Mouse (Mus musculus) heart, embryonic 10.5 days (tissue): Measurements from ENCODE around the gene Grhpr. TPM values are rescaled to one million over a fixed set of nuclear protein-coding genes. Genes with fewer than 3 reads are reported as not detected.
"Not testable (repeated sequence)": the region's sequence is repeated elsewhere in the genome, so short reads cannot be mapped to it uniquely, and the experiment has no call there.

Experiments
- DNase-seq: peaks from one replicate; pipeline ENCODE4 v3.0.0-alpha.2; 2017; ENCODE audit warnings: low spot score
- H3K27ac ChIP-seq: fragments of 300-500 bp; sonication (generic); 2 replicates; pipeline ENCODE4 v1.5.1; 2016; ENCODE audit warnings: mild to moderate bottlenecking
- H3K27me3 ChIP-seq: fragments of 300-500 bp; sonication (generic); 2 replicates; pipeline ENCODE4 v1.6.1; 2016; ENCODE audit warnings: mild to moderate bottlenecking; ENCODE audit not compliant: poor library complexity, insufficient read depth, severe bottlenecking
- H3K36me3 ChIP-seq: fragments of 300-500 bp; sonication (generic); 2 replicates; pipeline ENCODE4 v1.6.1; 2016; ENCODE audit warnings: mild to moderate bottlenecking, moderate library complexity
- H3K4me1 ChIP-seq: fragments of 300-500 bp; sonication (generic); 2 replicates; pipeline ENCODE4 v1.6.1; 2016; ENCODE audit warnings: mild to moderate bottlenecking
- H3K4me3 ChIP-seq: fragments of 300-500 bp; sonication (generic); 2 replicates; pipeline ENCODE4 v1.5.1; 2016; ENCODE audit warnings: mild to moderate bottlenecking, moderate library complexity
- H3K9me3 ChIP-seq: fragments of 300-500 bp; sonication (generic); 2 replicates; pipeline ENCODE4 v1.6.1; 2016; ENCODE audit warnings: mild to moderate bottlenecking, moderate library complexity
- WGBS: fragments of 180-500 bp; shearing (Covaris S2); methylation state at CpG from one replicate; pipeline ENCODE4 v1.1.7; 2016; 5-methylcytosine and 5-hydroxymethylcytosine counted together
- polyA plus RNA-seq: library from polyadenylated mRNA; unstranded; fragments of >200 nt; fragmentation: Nextera tagmentation; extraction: Ambion mirVana; gene quantifications from 2 replicates; pipeline ENCODE4 v1.2.1, GENCODE M21; 2016

The Grhpr gene
- polyA plus RNA-seq, 1 experiment from 2014 or later = 108 TPM

DNA sequence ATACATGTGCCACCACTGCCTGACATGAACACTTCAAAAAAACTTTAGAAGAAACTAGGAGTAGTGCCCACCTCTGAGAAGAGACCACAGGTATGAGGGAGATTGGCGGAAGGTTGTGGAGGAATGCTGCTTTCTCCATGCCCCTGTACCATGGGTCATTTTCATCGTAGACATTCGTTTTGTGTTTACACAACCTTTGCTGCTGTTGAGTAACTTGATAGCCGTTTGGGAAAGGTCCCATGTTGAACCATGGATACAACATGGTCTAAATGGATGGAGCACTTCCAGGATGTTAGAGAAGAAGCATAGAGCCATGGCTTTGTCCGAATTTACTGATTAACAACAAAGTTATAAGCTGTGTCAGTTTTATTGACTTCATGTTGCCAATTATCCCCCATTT lies 3.0 kb upstream of the Grhpr start:
- 78% methylated on average over 5 of the region's 5 CpGs for WGBS
- H3K27me3 ChIP-seq = no peaks in the 10 kb centered on the region
- no peak for DNase-seq
- no peak overlapping the region for H3K4me3 ChIP-seq
- H3K36me3 ChIP-seq = no peaks in the 10 kb centered on the region
- H3K9me3 ChIP-seq = no peaks in the 10 kb centered on the region
- H3K4me1 ChIP-seq = peaks cover 31% of the 10 kb centered on the region
- no peak overlapping the region for H3K27ac ChIP-seq

DNA sequence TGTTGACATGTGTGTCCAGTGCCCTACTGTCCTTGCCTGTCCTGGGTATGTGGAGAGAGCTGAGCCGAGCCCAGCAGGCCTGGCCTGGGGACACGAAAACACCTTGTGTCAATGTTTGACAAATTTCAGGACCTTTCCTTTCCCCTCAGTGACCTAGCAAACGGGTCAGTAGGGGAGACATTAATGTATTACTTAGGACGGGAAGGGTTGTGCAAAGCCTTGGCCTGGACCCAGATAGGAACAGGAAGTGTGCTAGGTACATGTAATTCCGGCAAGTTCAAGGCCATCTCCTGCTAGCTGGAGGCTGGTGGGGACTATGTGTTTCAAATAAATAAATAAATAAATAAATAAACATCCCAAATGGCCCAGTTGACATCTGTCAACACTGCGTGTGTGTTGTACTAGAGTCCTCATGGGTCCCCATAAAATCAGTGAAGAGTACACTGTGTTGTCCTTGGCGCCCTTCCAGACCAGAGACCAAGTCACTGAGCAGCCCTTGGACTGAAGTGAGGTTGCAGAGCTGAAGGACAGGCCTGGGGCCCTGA lies 1.3 kb upstream of the Grhpr start:
- Histone ChIP-seq H3K27me3 (no peaks in the 10 kb centered on the region), H3K4me1 (peaks cover 33% of the 10 kb centered on the region), H3K27ac (no peak overlapping the region), H3K36me3 (peaks cover 8% of the 10 kb centered on the region), H3K4me3 (no peak overlapping the region), H3K9me3 (no peaks in the 10 kb centered on the region)
- no peak for DNase-seq
- 83% methylated on average over 7 of the region's 7 CpGs for WGBS

DNA sequence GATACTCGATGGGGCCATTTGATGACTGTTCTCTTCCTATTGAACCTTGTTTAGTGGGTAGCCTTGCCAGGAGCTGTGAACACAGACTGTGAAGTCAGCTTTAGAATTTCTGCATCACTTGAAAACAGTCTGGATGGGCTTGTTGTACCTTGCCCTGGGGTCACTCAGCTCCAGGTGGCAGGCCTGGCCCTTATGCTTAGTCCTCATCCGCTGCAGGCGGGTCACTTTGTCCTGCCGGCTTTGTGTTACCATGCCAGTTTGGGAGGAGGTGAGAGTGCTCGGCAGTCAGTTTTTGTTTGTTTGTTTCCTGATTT lies 736 bp downstream of the Grhpr start:
- WGBS = 33% methylated on average over 5 of the region's 5 CpGs
- peaks cover 29% of the 10 kb centered on the region for H3K36me3 ChIP-seq
- peaks cover 37% of the 10 kb centered on the region for H3K4me1 ChIP-seq
- H3K4me3 ChIP-seq = peak overlapping the region; percentile 88
- no peak for DNase-seq
- H3K27me3 ChIP-seq = no peaks in the 10 kb centered on the region
- peak overlapping the region; percentile 94 for H3K27ac ChIP-seq
- H3K9me3 ChIP-seq = no peaks in the 10 kb centered on the region

DNA sequence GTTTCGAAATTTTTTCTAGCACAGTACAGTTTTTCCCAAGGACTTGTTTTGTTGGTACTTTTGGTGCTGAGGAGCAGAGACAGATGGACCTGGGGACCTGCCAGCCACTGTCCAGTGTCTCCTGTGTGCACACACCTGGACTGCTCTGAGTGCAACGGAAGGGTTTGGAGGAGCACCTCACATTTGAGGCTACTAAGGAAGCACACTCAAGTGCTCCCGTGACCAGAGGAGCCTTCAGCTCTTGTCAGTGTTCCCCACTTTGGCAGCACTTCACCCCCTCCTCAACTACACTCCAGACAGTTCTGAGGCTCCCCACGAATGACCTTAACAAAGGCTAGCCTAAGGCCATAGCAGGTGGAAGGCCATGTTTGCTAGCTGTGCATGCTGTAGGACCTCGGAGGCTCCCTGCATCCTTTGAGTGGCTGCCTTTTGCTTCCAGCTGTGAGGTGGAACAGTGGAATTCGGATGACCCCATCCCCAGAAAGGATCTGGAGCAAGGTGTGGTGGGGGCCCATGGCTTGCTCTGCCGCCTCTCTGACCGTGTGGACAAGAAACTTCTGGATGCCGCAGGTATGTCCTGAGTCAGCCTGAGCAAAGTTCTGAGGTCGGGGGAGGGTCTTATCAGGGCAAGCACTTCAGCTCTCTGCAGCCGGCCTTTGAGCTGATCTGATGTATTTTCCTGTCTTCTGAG lies 1.4 kb downstream of the Grhpr start:
- Histone ChIP-seq H3K27me3 (no peaks in the 10 kb centered on the region), H3K4me1 (peaks cover 37% of the 10 kb centered on the region), H3K27ac (peak overlapping the region; percentile 17), H3K36me3 (peaks cover 35% of the 10 kb centered on the region), H3K4me3 (peak overlapping the region; percentile 88), H3K9me3 (no peaks in the 10 kb centered on the region)
- 49% methylated on average over 11 of the region's 11 CpGs for WGBS
- DNase-seq = no peak

DNA sequence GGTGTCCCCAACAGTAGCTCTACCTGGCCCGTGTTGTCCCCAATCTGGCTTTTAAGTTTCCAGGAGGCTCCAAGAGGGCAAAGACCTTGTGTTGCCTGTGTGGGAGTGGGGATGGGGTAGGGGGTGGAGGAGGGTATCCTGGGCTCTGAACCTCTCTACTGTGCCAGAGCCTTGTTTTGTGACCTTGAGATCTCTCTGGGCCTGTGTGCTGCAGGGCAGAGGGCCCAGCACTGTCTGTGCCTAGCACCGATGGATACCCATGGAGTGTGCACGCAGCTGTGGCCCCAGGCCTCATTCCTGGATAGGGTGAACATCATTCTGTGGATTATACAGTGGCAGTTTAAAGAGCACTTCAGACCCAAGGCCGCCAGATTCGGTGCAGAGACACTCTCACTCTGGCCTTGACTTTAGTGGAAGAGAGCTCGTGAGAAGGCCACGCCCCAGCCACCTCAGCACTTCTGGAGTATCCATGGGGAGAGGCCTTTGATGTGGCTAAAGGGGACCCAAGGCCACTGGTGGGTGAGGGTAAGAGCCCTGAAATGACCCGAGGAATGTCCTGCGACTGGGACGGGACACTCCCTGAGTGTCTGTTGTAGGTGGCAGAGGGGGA lies 2.0 kb downstream of the Grhpr start:
- H3K4me3 ChIP-seq = peak overlapping the region; percentile 88
- H3K27ac ChIP-seq = peak overlapping the region; percentile 17

DNA sequence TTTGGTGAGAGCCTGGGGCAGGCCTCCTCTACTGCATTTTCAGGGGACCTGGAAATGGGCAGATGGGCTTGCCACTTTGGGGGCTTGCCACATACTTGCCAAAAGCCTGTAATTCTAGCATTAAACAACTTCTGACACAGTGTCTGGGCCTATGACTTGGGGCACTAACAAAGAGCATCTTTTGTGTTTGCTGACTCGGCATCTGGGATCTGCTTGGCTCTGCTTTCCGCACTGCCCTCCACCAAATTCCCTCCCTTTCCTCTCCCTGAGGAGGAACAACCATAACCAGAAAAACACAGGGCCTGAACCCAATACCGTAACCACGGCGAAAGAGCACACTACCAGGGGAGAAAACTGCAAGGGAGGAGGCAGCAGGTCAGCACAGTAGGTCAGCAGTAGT lies 9.4 kb downstream of the Grhpr start:
- no peaks in the 10 kb centered on the region for H3K27me3 ChIP-seq
- no peak overlapping the region for H3K27ac ChIP-seq
- DNase-seq = no peak
- H3K9me3 ChIP-seq = no peaks in the 10 kb centered on the region
- 0 out of 2 replicates have a peak, but pooled peaks cover 2% of the 10 kb centered on the region for H3K4me1 ChIP-seq
- H3K4me3 ChIP-seq = no peak overlapping the region
- WGBS = 83% methylated on average over 5 of the region's 5 CpGs
- H3K36me3 ChIP-seq = peaks cover 84% of the 10 kb centered on the region

More for the DNA sequence above, 2.0 kb downstream of the Grhpr start:
- Histone ChIP-seq H3K27me3 (no peaks in the 10 kb centered on the region), H3K4me1 (peaks cover 37% of the 10 kb centered on the region), H3K36me3 (peaks cover 40% of the 10 kb centered on the region), H3K9me3 (no peaks in the 10 kb centered on the region)
- DNase-seq = no peak
- WGBS = 67% methylated on average over 10 of the region's 10 CpGs

DNA sequence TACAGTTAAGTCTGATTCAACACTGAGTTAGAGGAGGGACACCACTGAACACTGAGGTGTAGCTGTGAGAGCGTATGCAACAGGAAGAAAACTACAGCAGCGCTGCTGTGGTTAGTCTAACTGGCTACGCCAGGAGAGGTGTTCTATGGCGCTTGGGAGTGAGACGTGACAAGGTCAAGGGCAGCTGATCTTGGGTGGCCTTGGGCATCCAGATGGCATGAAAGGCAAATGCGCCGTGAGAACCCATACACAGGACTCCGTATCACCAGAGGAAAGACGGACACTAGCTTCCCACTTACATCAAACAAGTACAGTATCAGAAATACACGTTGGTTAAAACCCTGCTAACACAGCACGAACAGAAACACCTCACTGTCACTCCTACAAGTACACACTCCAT lies 11.1 kb downstream of the Grhpr start:
- H3K9me3 ChIP-seq, H3K4me1 ChIP-seq, H3K27me3 ChIP-seq, DNase-seq, H3K27ac ChIP-seq, H3K4me3 ChIP-seq: not testable (repeated sequence)
- peaks cover 66% of the 10 kb centered on the region for H3K36me3 ChIP-seq
- WGBS = 93% methylated on average over 11 of the region's 11 CpGs

DNA sequence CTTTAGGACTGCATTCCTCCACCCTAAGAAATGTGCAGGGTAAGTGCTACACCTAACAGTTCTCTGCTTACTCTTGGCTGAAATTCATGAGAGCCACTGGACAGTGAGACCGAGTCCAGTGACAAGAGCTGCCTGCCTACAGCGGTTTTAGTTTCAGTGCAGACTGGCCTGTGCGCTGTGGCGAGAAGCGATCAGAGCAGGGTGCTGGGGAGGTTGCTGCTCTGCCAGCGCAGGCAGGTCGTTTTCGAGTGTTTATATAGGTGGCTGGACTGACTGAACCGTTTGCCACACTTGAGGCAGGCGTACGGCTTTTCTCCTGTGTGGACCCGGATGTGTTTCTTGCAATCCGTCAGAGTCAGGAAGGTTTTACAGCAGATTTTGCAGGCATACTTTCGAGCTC lies 12.0 kb downstream of the Grhpr start:
- H3K4me3 ChIP-seq, DNase-seq, H3K27me3 ChIP-seq, H3K27ac ChIP-seq, H3K4me1 ChIP-seq, H3K9me3 ChIP-seq: not testable (repeated sequence)
- 87% methylated on average over 14 of the region's 14 CpGs for WGBS
- H3K36me3 ChIP-seq = peaks cover 59% of the 10 kb centered on the region

DNA sequence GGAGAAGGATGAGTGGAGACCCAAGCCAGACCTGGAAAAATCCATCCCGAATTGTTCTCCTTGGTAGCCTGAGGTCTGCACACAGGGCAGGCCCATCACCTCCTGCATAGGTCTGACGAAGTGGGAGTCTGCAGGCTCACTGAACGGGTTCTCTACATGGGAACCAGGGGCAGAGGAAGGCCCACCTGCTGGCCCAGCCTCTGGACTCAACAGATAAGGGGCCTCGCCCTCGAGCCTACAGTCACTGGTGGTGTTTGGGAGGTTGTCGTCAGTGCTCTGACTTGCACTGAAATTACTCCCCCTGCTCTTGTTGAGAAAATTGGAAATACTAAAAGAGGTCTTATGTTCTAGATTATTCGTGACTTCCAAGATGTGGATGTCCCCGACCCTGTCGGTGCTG lies 12.7 kb downstream of the Grhpr start:
- DNase-seq = peak; percentile 93
- H3K4me3 ChIP-seq = no peak overlapping the region
- H3K9me3 ChIP-seq = no peaks in the 10 kb centered on the region
- 0 out of 2 replicates have a peak, but pooled peaks cover 5% of the 10 kb centered on the region for H3K4me1 ChIP-seq
- 0 out of 2 replicates have a peak overlapping the region, but pooled peaks have one; percentile 39 for H3K27ac ChIP-seq
- H3K27me3 ChIP-seq = no peaks in the 10 kb centered on the region
- 81% methylated on average over 9 of the region's 9 CpGs for WGBS
- peaks cover 52% of the 10 kb centered on the region for H3K36me3 ChIP-seq

DNA sequence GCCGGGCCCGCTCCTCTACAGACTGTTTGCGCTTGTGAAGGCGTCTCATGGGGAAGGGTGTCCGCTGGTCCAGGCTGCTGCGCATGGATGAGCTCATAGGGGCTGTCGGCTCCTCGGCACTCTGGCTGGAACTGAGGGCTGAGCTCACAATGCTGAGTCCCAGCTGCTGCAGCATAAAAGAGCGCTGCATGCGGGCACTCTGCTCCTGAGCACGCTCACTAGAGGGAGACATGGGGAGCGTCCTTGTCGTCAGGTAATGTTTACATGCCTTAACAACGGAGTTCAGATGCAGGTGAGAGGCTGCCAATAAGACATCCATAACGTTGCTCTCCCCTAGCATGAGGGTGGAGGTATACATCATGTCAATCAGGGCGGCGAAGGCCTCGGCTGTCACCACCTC lies 13.6 kb downstream of the Grhpr start:
- DNase-seq = no peak
- H3K27ac ChIP-seq = peak overlapping the region; percentile 23; the same call in 1 of the 2 replicates
- 0 out of 2 replicates have a peak, but pooled peaks cover 3% of the 10 kb centered on the region for H3K4me1 ChIP-seq
- no peak overlapping the region for H3K4me3 ChIP-seq
- H3K36me3 ChIP-seq = peaks cover 43% of the 10 kb centered on the region
- no peaks in the 10 kb centered on the region for H3K27me3 ChIP-seq
- H3K9me3 ChIP-seq = no peaks in the 10 kb centered on the region
- WGBS = 80% methylated on average over 18 of the region's 18 CpGs

DNA sequence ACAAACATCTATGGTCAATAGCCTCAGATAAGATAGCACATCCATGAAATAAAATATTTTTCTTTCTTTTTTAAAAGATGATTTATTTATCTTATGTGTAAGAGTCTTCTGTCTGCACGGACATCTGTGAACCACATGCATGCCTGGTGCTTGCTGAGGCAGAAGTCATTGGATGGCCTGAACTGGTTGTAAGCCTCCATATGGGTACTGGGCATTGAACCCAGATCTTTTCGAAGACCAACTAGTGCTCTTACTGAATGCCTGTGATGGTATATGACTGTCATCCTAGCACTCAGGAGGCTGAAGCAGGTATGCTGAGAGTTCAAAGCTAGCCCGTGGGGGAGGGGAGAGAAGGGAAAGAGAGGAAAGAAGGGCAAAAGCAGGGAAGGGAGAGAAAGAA lies 16.9 kb downstream of the Grhpr start:
- DNase-seq = no peak
- H3K9me3 ChIP-seq = no peaks in the 10 kb centered on the region
- 75% methylated on average over 3 of the region's 3 CpGs for WGBS
- H3K4me1 ChIP-seq = 0 out of 2 replicates have a peak, but pooled peaks cover 3% of the 10 kb centered on the region
- no peaks in the 10 kb centered on the region for H3K27me3 ChIP-seq
- H3K4me3 ChIP-seq = no peak overlapping the region
- peaks cover 21% of the 10 kb centered on the region for H3K36me3 ChIP-seq
- no peak overlapping the region for H3K27ac ChIP-seq

DNA sequence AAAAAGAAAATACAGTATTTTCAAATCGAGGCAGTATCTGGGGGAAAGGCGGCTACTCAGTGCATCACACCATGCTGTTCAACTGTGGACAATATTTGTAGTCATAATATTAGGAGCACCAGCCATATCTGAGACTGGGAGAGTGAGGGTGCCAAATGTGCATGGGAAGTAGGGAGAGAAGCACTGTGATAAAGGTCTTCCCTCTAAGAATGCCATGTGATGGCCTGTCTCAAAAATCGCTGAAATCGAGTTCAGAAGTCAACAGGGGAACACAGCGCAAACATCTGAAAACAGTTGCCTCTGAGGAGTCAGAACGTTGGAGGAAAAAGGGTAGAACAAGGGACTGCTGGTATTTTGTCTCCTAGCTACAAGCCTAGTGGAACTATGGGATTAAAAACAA lies 18.8 kb downstream of the Grhpr start:
- H3K27ac ChIP-seq = no peak overlapping the region
- no peaks in the 10 kb centered on the region for H3K27me3 ChIP-seq
- no peaks in the 10 kb centered on the region for H3K9me3 ChIP-seq
- peaks cover 10% of the 10 kb centered on the region for H3K36me3 ChIP-seq
- H3K4me3 ChIP-seq = no peak overlapping the region
- no peak for DNase-seq
- H3K4me1 ChIP-seq = 0 out of 2 replicates have a peak, but pooled peaks cover 3% of the 10 kb centered on the region
- 87% methylated on average over 6 of the region's 6 CpGs for WGBS

DNA sequence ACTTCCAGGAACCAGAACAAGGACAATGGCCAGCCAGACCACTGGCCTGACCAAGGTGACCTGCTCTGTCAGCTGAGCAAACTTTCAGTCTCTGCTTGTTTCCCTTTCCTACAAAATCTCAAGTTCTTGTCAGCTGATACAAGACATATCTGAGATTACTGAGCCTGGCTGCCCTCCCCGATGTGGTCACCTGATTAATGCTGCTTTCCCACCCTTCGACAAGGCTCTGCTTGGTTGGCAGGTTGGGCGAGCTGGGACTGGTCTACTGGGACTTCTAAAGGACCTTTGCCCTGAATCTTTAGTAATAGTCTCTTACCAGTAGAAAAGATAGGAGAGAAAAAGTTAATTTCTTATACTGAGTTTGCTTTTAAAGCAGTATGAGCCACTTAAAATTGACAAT lies 24.3 kb downstream of the Grhpr start:
- H3K4me1 ChIP-seq = peaks cover 15% of the 10 kb centered on the region
- no peaks in the 10 kb centered on the region for H3K9me3 ChIP-seq
- no peaks in the 10 kb centered on the region for H3K27me3 ChIP-seq
- H3K4me3 ChIP-seq = no peak overlapping the region
- no peak overlapping the region for H3K27ac ChIP-seq
- peaks cover 7% of the 10 kb centered on the region; the same call in 1 of the 2 replicates for H3K36me3 ChIP-seq
- DNase-seq = no peak
- 76% methylated on average over 3 of the region's 3 CpGs for WGBS
